Mouse (Mus musculus): Measurements from ENCODE around the gene Gtsf1l. TPM values are rescaled to one million over a fixed set of nuclear protein-coding genes. Genes with fewer than 3 reads are reported as not detected.

Gtsf1l gene
- polyA plus RNA-seq, 1 experiment from 2014 or later, result not detected

Small RNAs within 50 kb of the gene (microRNA-seq; reads per million reads assigned to microRNA genes)
- gene Gm22174 (not detected), gene Mir7003 (not detected)

Other genes starting within 250 kb of the Gtsf1l start
- gene Srsf6, start 156.3 kb downstream of the Gtsf1l start, polyA plus RNA-seq (2016; fragmentation: Nextera tagmentation; extraction: Ambion mirVana), result 245 and 267 TPM in 2 replicates
- gene L3mbtl1, start 144.4 kb downstream of the Gtsf1l start, polyA plus RNA-seq (2016; fragmentation: Nextera tagmentation; extraction: Ambion mirVana), result 0.26 and 0.31 TPM in 2 replicates
- gene Sgk2, start 100.5 kb downstream of the Gtsf1l start, polyA plus RNA-seq (2016; fragmentation: Nextera tagmentation; extraction: Ambion mirVana), result 0.08 TPM in 1 of 2 replicates, not detected in the other
- 53.5 and 58.9 TPM in 2 replicates for gene Ift52, start 70.5 kb downstream of the Gtsf1l start, polyA plus RNA-seq (2016; fragmentation: Nextera tagmentation; extraction: Ambion mirVana)
- gene Mybl2, start 33.2 kb downstream of the Gtsf1l start, polyA plus RNA-seq (2016; fragmentation: Nextera tagmentation; extraction: Ambion mirVana), result 35.5 and 35.7 TPM in 2 replicates
- 38.1 and 39.4 TPM in 2 replicates for gene Tox2, start 115.3 kb upstream of the Gtsf1l start, polyA plus RNA-seq (2016; fragmentation: Nextera tagmentation; extraction: Ambion mirVana)